Mouse (Mus musculus): ENCODE measurements around the gene Lrat.

Gene Lrat

DNA sequence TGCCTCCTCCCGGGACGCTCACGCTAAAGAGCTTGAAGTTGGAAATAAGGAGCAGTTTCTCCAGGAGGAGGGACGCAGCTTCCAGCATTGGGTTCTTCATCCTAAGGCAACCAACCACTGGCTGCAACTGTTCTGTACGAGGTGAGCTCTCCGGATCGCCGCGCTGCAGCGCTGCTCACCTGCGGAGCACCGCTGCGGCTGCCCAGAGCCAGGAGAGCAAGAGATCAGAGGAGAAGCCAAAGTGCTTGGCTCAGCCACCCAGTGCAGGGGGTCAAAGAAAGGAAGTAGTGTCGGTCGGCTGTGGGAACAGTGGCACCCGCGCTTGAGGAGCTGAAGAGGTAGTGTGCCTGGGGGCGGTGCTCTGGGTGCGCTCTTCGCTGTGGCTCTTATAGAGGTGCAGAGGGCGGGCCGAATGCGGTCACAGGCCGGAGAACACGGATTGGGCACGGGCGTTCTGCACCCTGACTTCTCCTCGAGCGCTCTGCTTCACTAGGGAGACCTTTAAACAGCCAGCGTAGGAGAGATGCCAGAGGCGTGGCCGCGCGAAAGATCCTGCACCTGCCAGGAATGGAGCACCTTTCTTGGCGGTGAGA, at the start of gene Lrat:
Gene Lrat, minus strand, starts transcription at position 361 of the 593 bp plus-strand sequence.
- DNase-seq: peak; percentile 76 to 80

DNA sequence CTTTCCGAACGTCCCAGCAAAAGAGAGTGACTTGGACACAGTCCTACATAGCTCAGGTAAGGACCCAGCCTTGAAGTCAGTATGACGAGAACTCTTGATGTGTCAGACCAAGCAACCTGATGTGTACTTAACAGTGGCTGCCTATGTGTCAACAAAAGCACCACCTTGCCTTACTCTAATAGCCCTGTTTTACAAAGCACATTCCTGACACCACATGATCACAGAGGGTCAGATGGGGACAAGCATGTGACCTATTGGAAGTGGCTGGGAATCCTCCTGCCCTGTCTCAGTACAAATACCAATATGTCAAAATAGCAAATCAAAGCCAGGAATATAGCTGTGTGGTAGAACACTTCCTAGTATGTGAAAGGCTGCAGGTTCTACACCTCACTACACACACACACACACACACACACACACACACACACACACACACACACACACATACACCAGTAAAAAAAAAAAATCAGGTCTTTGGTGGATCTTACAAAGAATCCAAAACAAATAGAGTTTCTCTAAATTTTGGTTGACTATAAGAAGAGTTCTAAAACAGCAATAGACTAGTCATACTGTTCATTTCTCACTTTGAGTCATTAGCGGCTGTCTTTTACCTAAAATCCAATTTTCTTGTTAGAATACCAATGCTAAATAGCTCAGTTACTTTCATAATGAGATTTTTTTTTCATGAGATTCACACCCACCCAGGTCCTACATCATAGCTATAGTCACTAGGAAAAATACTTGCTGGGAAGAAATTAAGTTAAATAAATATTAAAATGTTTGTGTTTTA, 48.6 kb upstream of the Lrat start:
- DNase-seq: peak in 1 of 2 experiments; percentile 4

DNA sequence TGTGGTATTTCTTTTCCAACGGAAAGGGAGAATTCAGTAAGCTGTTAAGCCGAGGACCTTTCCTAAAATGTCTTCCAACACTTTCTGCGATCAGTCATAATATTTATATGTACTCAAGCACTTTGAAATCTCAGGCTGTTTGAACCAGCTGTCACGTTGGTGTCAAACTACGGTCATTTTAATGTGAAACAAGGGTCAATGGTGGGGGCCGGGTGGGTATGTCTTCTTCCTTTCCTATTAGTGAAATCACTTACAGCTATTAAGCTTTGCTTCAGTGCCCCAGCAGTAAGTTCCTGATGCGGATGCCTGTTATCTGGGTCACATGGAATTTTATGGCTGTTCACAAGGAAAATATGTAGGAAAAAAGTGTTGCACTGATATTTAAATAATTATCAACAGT, 46.9 kb upstream of the Lrat start:
- DNase-seq: no peak

DNA sequence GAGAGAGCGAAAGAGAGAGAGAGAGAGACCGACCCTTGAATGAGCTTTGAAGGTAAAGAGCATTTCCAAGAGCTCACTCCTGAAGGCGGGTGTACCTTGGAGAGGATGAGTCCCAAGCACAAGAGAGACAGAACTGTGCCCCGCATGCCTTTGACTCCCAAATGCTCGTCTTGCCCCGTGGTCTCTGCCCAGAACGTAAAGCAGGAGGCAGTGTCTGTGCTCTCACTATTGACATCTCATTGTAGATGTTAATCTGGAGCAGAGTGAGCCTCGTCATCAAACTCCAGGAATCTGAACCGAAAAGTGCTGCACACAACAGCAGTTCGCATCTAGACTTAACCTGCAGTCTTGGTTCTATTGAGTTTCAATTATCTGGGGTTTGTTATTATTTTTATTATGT, 46.4 kb upstream of the Lrat start:
- no peak for DNase-seq

DNA sequence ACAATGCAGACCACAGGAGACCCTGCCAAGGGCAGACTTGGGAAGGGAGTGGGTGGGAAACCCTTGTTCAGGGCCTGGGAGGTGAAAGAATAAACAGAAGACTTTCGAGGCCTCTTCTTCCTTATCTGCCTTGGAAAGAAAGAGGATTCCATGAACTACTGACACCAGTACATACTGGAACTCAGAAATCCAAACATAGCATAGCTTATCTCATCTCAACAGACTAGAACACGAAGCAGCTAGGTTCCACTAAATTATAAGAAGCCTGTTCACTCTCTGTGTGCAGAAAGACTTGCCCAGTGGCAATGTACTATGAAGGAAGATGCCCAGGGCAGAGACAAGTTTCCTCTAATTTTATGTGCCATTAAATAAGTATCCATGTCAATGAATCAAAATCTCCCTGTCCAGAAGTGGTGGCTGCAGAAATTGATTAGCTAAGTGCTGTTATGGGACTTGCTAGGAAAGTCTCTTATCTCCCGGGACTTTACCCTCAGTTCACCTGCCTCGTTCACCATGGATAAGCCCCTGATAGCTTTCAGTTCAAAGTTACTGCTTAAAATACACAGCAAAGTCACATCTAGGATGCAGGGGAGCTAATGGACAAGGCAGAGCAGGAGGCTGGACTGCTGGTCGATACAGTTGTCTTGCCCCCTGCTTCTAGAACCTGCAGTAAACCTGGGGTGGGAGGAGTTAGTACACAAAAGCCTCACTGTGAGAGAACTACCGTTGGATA, 42.8 kb upstream of the Lrat start:
- DNase-seq: no peak

DNA sequence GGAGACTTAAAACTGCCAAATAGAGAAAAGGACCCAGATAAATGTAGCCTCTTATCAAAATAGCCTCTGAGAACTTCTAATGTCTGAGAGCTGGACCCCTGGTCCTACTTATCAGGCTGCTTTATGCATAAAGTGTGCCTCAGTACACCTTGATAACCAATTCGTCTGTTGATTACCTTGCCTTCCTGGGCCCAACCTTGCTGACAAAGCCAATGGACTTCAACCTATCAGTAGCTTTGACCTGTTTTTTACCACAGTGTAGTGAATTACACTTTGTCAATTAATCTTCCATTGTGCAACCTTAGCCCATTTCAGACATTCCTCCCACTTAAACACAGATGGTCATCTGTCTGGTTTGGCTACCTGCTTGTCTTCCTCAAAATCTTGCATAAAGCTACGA, 24.1 kb upstream of the Lrat start:
- DNase-seq: no peak

DNA sequence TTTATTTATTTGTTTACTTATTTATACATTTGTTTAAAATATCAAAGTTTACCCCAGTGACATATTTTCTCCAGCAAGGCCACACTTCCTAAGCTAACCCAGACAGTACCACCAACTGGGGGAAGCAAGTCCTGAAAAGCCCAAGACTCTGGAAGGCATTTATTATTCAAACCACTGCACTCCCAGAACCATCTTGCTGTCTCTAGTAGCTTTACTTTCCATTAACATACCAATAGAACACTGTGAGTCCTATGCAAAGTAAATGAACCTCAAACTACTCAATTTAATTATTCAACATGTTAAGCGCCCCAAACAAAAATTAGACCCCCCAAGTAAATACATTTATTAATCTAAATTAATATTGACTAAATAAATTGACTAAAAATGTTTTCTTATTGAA, 11.9 kb upstream of the Lrat start:
- DNase-seq: no peak

DNA sequence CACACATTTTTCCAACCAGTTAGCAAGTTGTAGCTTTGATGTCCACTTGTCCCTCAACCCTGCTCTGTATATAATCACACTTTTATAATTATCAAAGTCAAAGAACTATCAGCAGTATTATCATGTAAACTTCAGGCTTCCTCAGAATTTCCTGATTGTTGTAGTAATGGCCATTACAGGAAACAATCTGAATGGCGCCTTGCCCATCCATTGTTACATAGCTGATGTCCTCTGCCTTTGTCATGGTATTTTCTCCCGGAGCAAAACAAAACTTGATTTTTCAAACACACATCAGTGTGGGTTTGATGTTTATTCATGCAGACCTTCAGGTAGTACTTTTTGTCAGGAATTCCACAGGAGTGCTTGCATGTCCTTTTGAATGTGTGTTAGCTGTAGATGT, 4.9 kb upstream of the Lrat start:
- no peak for DNase-seq

DNA sequence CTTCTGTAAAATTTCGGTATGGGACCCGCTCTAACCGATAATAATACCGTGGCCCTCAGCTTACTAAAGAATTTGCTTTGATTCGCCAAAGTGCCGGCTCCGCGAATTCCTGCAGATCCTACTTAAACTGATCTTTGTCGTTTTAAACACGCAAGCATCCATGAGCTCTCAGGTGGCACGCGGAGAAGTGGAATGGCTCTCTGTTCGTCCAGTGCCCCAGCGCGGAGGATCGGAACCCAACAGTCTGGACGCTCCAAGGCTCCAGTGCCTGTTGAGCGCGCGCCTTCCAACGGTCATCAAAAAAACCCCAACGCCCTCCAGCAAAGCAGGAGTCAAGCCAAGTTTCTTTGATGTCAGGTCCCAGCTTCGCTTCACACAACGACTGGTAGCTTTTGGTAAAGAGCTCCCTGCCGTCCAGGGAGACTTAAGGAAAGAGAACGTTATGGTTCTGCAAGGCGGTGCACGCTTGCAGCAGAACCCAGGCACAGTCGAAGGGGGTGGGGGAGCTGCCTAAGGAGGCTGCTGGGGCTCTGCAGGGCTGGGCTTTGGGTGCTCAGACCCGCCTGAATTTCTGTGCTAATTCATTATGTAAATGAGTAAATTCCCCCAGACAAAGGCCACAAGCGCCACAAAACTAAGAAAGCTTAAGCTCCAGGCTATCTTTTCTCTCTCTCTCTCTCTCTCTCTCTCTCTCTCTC, 587 bp upstream of the Lrat start:
- DNase-seq: peak in 1 of 2 experiments; percentile 19

DNA sequence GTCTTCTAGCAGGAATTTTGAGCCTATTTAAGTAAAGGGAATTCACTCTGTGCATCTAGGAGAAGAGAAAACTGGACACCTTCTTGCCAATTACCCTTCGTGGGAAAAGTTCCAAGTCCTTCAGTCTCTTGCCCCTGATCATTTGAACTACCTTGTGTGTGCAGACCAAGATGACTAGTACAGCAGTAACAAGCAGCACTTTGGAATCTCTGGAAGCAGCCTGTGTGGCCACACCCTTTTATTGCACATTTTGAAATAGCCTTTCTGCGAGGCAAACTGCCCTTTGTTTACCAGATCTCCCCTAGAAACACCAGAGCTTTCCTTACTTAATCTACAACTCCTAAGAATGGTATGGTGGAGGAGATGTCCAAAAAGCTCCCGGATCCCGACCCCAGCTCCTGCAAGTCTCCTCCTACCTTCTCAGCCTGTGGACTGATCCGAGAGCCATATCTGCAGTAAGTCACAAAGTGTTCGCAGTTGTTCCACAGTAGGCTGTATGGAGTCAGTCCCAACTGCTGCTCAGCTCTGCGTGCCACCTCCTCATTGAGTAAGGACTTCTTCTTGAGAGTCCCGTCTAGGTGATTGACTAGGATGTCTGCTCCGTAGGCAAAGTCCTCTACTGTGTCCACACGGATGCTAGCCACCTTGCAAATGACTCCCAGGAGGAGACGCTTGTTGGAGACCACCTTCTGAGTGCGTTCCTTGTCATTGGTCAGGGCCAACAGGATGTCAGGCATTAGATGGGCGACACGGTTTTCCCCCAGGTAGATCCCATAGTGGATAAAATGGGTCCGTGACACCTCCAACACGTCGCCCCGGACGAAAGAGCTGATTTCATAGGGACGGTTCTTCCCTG, 788 bp downstream of the Lrat start:
- no peak for DNase-seq

DNA sequence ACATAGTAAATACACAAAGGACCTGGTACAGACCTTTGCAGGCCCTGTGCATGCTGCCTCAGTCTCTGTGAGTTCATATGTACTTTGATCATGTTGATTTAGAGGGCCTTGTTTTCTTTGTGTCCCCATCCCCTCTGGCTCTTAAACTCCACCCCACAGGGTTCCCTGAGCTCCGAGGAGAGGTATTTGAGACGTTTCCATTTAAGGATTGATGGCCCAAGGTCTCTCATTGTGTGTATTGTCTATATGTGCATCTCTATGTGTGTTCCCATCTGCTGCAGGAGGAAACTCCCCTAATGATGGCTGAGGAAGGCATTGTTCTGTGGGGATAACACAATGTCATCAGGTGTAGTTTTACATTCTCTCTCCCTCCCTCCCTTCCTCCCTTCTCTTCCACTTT, 14.9 kb downstream of the Lrat start:
- no peak for DNase-seq

DNA sequence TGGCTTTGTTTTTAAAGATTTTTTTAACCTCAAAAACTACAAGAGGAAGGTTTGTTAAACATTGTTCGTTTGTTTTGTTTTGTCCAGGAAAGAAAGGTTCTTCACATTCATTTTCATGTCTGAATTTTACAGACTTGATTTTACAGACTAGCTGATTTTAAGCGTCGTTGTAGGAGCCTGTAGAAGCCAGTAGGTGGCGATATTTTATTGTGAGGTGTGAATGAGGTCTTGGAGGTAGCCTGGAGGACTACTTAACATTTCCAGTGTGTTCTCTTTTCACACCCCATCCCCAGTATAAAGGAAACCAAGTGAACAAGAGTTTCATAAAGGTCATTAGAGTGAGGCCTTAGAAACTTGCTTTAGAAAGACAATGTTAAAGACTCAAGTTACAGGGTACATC, 26.5 kb downstream of the Lrat start:
- DNase-seq: peak; percentile 15 to 47

DNA sequence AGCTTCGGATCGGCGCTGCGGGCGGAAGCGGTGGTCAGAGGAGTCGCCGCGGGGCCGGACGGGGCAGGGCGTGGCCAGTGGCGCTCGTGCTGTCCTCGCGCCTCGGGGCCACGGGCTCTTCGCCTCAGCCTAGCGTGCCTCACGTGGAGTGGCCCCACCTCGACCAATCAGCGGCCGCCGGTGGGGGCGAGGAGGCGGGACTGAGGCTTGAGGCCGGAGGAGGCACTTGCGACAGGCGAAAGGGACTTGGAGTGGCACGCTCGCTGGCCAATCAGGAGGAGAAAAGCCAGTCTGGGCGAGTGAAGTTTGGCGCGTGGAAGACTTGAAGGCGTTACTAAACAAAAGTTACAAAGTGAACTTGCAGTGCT, 27.4 kb downstream of the Lrat start, which contains the start of gene Rbm46:
Gene Rbm46, minus strand, starts transcription at position 112 of the 368 bp plus-strand sequence.
- peak; percentile 62 to 80 for DNase-seq

DNA sequence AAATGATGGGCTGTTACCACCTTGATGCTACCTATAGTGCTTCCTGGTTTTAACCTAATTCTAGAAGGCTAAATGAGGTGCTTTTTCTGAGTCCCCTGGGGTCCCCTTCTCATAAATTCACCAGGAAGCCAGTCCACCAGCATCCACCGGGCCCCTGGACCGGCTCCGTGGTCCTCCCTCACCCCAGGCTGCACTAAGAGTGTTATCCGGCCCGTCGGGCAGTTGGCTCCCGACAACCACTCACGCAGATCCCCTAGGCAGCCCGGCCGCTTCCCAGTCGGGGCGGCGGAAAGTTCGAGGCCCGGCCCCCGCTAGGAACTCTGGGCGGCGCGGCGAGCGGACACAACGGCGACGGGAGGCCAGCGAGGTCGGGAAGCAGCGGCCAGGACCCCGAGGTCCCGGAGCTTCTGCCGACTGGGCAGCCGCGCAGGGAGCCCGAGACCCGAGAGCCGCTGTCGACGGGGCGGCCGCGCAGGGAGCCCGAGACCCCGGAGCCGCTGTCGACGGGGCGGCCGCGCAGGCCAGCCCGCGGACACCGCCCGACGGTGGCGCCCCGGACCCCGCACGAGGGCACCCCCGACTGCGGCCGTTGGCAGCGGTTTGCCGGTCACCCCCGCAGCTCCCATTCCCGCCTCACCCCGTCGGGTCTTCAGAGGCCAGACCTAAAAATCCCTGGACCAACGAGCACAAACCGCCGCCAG, 28.0 kb downstream of the Lrat start:
- DNase-seq: no peak

DNA sequence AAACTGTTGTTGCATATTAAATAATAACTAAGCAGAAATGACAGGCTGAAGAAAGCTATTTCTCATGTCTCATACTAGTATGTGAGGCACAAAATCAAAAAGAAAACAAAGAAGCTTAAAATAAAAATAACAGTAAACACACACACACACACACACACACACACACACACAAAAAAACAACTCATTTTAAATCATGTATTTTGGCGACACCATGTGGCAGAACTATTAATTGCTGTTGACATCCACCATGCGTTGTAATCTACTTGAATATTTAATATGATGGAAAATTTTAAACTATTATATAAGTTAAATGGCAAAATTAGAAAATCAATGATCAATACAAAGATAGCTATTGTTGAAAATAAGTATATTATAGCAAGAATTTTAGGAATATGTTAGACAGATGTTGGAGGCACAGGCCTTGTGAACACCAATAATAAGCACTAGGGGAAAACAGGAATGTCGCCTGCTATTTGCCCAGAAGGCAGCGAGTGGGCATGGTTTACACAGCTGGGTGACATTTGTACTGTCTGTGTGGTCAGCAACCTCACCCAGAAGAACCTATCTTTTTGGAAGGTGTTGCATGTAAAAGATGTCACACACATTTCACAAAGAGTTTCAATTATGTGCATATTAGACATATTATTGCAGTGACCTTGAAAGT, 46.2 kb downstream of the Lrat start:
- DNase-seq: peak in 1 of 2 experiments; percentile 53
